Mouse (Mus musculus) cerebellum, adult 8-10 months (tissue): ENCODE measurements at regions not wholly inside any gene's neighbourhood (a gene's known extent, or its start where the extent isn't known, plus 50 kb on each side); places are given as distances from the start of the nearest gene placed in this dataset.

Source experiments
- DNase-seq: peaks from one replicate; pipeline ENCODE4 v3.0.0; 2022

DNA sequence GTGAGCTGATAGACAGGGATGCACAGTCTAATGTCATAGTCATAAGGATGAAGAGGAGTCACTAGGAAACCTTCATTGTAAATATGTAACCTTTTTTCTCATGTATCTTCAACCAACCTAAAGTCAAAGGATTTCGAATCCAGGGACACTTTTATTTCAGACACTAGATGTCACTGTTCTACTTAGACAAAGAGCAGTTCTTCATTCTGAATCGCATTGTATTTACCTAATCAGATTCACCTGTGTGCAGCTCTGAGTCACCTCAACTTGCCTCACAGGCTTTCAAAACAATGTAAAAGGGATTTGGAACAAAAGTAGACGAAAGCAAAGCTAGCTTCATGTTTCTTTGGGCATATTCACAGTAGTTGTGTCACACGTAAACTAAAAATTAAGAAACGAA is 57.3 kb upstream of the Erbb4 start:
- DNase-seq = no peak
